Mouse (Mus musculus) embryonic facial prominence, embryonic 10.5 days (tissue): ENCODE measurements around the gene Pld1. TPM values are rescaled to one million over a fixed set of nuclear protein-coding genes. Genes with fewer than 3 reads are reported as not detected.

Source experiments
- DNase-seq: peaks from one replicate; pipeline ENCODE4 v3.0.0-alpha.2; 2017; ENCODE audit warnings: low spot score
- H3K27ac ChIP-seq: fragments of 300-500 bp; sonication (generic); replicated peaks from 2 replicates; pipeline ENCODE4 v1.5.1; 2016; ENCODE audit warnings: mild to moderate bottlenecking
- H3K27me3 ChIP-seq: fragments of 300-500 bp; sonication (generic); replicated peaks from 2 replicates; pipeline ENCODE4 v1.6.1; 2016; ENCODE audit warnings: low read depth, mild to moderate bottlenecking; ENCODE audit not compliant: poor library complexity, severe bottlenecking
- H3K36me3 ChIP-seq: fragments of 300-500 bp; sonication (generic); replicated peaks from 2 replicates; pipeline ENCODE4 v1.6.1; 2016; ENCODE audit warnings: mild to moderate bottlenecking, moderate library complexity
- H3K4me1 ChIP-seq: fragments of 300-500 bp; sonication (generic); 2 replicates; pipeline ENCODE4 v1.6.1; 2016
- H3K4me3 ChIP-seq: fragments of 300-500 bp; sonication (generic); 2 replicates; pipeline ENCODE4 v1.5.1; 2016; ENCODE audit warnings: mild to moderate bottlenecking, moderate library complexity
- H3K9me3 ChIP-seq: fragments of 300-500 bp; sonication (generic); 2 replicates; pipeline ENCODE4 v1.6.1; 2016; ENCODE audit warnings: mild to moderate bottlenecking
- WGBS: fragments of 180-500 bp; shearing (Covaris S2); methylation state at CpG from one replicate; pipeline ENCODE4 v1.1.7; 2016; 5-methylcytosine and 5-hydroxymethylcytosine counted together
- polyA plus RNA-seq: library from polyadenylated mRNA; unstranded; fragments of >200 nt; fragmentation: Nextera tagmentation; extraction: Ambion mirVana; gene quantifications from 2 replicates; pipeline ENCODE4 v1.2.1, GENCODE M21; 2016

Pld1 gene
- polyA plus RNA-seq, 1 experiment from 2014 or later, result 2.0 TPM

GRCm38 (mm10) chr3:28158916-28159315 lies 220.4 kb downstream of the Pld1 start:
- no peak overlapping the region for H3K4me3 ChIP-seq
- H3K27me3 ChIP-seq, result no peaks in the 10 kb centered on the region
- H3K27ac ChIP-seq, result no peak overlapping the region
- DNase-seq, result no peak
- no peaks in the 10 kb centered on the region for H3K36me3 ChIP-seq
- no peaks in the 10 kb centered on the region for H3K9me3 ChIP-seq
- whole genome bisulfite sequencing, result 92% methylated on average over 3 of the region's 3 CpGs
- H3K4me1 ChIP-seq, result no peaks in the 10 kb centered on the region

GRCm38 (mm10) chr3:28162346-28162745 lies 223.9 kb downstream of the Pld1 start:
- Histone ChIP-seq H3K27me3 (no peaks in the 10 kb centered on the region), H3K9me3 (no peaks in the 10 kb centered on the region), H3K4me1 (no peaks in the 10 kb centered on the region), H3K36me3 (no peaks in the 10 kb centered on the region), H3K4me3 (no peak overlapping the region), H3K27ac (no peak overlapping the region)
- DNase-seq, result no peak
- 90% methylated on average over 4 of the region's 4 CpGs for WGBS

GRCm38 (mm10) chr3:28164678-28165077 lies 226.2 kb downstream of the Pld1 start:
- H3K27ac ChIP-seq, result no peak overlapping the region
- H3K4me1 ChIP-seq, result no peaks in the 10 kb centered on the region
- no peak for DNase-seq
- 61% methylated on average over 1 of the region's 1 CpGs for WGBS
- no peaks in the 10 kb centered on the region for H3K27me3 ChIP-seq
- no peak overlapping the region for H3K4me3 ChIP-seq
- H3K9me3 ChIP-seq, result no peaks in the 10 kb centered on the region
- H3K36me3 ChIP-seq, result no peaks in the 10 kb centered on the region

- WGBS, result 0% methylated on average over 1 of the region's 1 CpGs
- no peak overlapping the region for H3K27ac ChIP-seq
- H3K36me3 ChIP-seq, result no peaks in the 10 kb centered on the region
- DNase-seq, result peak; percentile 70
- H3K4me1 ChIP-seq, result peaks cover 6% of the 10 kb centered on the region
- no peak overlapping the region for H3K4me3 ChIP-seq
- H3K27me3 ChIP-seq, result no peaks in the 10 kb centered on the region
- H3K9me3 ChIP-seq, result no peaks in the 10 kb centered on the region
Observed at GRCm38 (mm10) chr3:28165598-28165997, 227.1 kb downstream of the Pld1 start.

GRCm38 (mm10) chr3:28167796-28168505 lies 229.5 kb downstream of the Pld1 start:
- Histone ChIP-seq H3K27ac (no peak overlapping the region), H3K4me3 (no peak overlapping the region), H3K9me3 (no peaks in the 10 kb centered on the region), H3K4me1 (peaks cover 20% of the 10 kb centered on the region), H3K36me3 (no peaks in the 10 kb centered on the region), H3K27me3 (no peaks in the 10 kb centered on the region)
- DNase-seq, result no peak
- WGBS, result 87% methylated on average over 6 of the region's 6 CpGs

GRCm38 (mm10) chr3:28170911-28171618 lies 232.6 kb downstream of the Pld1 start:
- Histone ChIP-seq H3K27me3 (0 out of 2 replicates have a peak, but pooled peaks cover 4% of the 10 kb centered on the region), H3K27ac (0 out of 2 replicates have a peak overlapping the region, but pooled peaks have one; percentile 10), H3K9me3 (no peaks in the 10 kb centered on the region), H3K36me3 (no peaks in the 10 kb centered on the region), H3K4me1 (peaks cover 26% of the 10 kb centered on the region), H3K4me3 (no peak overlapping the region)
- 36% methylated on average over 17 of the region's 17 CpGs for WGBS
- peak; percentile 54 for DNase-seq

- H3K27me3 ChIP-seq, result 0 out of 2 replicates have a peak, but pooled peaks cover 11% of the 10 kb centered on the region
- no peaks in the 10 kb centered on the region for H3K36me3 ChIP-seq
- H3K4me3 ChIP-seq, result peak overlapping the region; percentile 43
- peaks cover 22% of the 10 kb centered on the region for H3K4me1 ChIP-seq
- H3K9me3 ChIP-seq, result no peaks in the 10 kb centered on the region
- 13% methylated on average over 21 of the region's 21 CpGs for WGBS
- DNase-seq, result peak; percentile 68
- H3K27ac ChIP-seq, result peak overlapping the region; percentile 54
Observed at GRCm38 (mm10) chr3:28175997-28176967, 237.8 kb downstream of the Pld1 start.

- WGBS, result 79% methylated on average over 6 of the region's 6 CpGs
- peaks cover 17% of the 10 kb centered on the region for H3K4me1 ChIP-seq
- no peak overlapping the region for H3K4me3 ChIP-seq
Observed at GRCm38 (mm10) chr3:28178333-28178732, 239.8 kb downstream of the Pld1 start.

More at GRCm38 (mm10) chr3:28178333-28178732, 239.8 kb downstream of the Pld1 start:
- H3K36me3 ChIP-seq, result no peaks in the 10 kb centered on the region
- no peaks in the 10 kb centered on the region for H3K9me3 ChIP-seq
- H3K27me3 ChIP-seq, result 0 out of 2 replicates have a peak, but pooled peaks cover 11% of the 10 kb centered on the region
- no peak overlapping the region for H3K27ac ChIP-seq
- DNase-seq, result no peak

Other genes starting within 250 kb of the Pld1 start
- 10.0 and 11.1 TPM in 2 replicates for gene Fndc3b, start 227.4 kb upstream of the Pld1 start, polyA plus RNA-seq
- gene Tmem212, start 42.3 kb upstream of the Pld1 start, polyA plus RNA-seq, result not detected in 2 replicates